Mouse (Mus musculus) ovary, adult 18-20 months (tissue): ENCODE measurements at regions not wholly inside any gene's neighbourhood (a gene's known extent, or its start where the extent isn't known, plus 50 kb on each side); places are given as distances from the start of the nearest gene placed in this dataset.

ENCODE experiments used
- DNase-seq: peaks from one replicate; pipeline ENCODE4 v3.0.0; 2022; ENCODE audit warnings: low spot score, mixed read lengths

DNA sequence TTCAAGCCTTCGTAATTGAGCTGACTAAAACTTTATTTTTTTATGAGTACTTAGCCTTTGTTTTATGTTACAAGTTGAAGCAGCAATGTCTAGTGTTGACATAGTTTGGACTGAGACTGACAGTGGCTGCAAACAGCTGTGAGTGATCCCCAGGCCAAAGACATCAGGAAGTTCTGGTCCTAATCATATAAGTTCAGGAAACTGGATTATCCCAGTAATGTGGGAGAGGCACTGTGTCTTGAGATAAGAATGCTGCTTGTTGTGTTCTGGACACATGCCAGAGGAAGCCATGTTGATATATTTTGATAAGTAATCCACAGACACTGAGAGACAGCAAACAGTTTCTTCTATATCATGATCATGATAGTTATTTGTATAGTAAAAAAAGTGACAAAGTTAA, 153.4 kb downstream of the Lrriq3 start:
- DNase-seq: no peak

DNA sequence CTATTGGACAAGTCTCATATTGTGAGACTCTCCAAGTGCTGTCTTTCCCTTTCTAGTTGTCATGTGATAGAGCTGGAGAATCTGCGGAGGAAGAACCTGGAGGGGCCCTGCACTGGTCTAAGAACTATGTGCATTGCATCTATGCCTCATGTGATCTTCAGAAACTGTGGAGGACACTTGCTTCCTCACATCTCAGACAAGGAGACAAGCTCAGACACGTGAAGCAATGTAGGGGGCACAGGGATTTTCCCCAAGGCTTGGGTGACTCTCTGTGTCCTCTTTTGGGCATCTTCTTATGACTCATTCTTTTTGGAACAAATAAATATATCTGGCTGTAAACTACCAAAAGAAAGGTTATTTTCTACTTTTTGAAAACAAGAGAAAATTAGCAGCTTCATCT, 153.9 kb downstream of the Lrriq3 start:
- no peak for DNase-seq

DNA sequence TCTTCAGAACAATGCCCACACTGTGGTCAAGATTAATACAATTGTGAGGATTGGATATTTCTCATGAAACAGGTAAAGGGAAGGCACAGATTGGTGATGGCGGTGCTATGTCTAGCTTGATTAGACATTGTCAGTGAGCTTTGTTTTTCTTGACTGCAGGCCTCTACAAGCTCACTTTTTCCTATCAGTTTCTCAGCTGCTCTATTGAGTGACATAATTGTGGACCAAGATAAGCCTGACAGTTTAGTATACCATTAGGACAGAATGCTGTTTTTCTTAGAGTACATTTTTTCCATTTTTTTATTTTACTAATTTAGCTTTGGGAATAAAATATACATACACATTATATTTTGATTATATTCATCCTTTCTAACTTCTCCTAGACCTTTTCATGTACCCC, 154.7 kb downstream of the Lrriq3 start:
- DNase-seq: no peak

DNA sequence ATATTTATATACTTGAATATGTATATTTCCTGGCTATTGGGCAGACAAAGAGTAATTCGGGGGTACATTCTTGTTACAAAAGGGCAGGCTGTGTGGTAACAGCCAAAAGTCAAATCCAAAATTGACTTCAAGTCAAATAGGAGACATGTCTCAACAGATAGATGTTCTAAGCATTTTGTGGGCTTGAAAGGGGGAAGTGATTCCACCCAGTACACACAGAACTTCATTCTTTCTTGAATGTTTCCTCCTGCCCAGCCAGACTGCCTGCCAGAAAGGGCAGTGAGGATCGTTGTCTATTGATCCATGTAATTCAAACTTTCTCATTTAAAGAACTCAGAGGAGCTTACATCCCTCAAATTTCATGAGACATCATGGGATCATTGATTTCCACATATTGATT, 157.7 kb downstream of the Lrriq3 start:
- no peak for DNase-seq

DNA sequence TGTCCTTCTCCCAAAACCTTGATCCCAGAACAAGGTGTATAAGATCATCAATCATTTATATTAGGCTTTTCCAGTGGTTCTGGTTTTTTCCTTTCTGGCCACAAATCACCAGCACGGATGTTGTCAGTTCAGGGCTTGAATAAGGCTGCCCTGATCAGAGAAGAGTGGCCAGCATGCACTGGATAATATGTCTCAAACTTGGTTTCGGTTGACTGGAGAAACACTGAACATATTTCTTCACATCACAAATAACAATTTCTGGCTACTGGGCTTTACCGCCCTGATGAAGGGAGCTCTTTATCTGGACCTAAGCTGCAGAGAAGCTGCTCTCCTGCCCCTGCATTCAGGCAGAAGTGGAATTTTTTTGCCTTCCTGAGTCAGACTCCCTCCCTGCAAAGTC, 205.0 kb downstream of the Lrriq3 start:
- peak; percentile 1 for DNase-seq

DNA sequence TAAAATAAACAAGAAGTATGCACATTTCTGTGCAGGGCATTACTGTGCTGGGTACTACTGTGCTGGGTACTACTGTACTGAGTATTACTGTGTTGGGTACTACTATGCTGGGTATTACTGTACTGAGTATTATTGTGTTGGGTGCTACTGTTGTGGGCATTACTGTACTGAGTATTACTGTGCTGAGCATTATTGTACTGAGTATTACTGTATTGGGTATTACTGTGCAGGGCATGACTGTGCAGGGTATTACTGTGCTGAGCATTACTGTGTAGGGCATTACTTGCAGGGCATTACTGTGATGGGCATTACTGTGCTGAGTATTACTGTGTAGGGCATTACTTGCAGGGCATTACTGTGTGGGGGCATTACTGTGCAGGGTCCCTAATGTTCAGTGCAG, 205.5 kb downstream of the Lrriq3 start:
- no peak for DNase-seq

DNA sequence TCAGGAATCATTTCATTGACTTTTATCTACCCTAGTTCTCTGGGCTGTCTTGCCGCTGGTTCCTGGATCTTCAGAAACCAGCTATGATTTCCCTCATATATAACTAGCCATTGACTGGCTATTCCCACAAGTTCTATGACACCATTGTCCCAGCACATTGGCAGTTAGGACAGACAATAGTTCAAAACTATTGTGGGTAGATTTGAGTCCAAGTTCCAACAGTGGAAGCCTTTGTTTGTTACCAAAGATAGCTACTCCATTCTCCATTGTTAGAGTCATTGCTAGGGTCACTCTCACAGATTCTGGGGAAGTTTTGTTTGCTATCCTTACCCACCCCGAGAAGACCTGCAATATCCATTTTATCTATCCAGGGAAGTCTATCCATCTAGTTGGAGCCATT, 229.1 kb downstream of the Lrriq3 start:
- DNase-seq: no peak

DNA sequence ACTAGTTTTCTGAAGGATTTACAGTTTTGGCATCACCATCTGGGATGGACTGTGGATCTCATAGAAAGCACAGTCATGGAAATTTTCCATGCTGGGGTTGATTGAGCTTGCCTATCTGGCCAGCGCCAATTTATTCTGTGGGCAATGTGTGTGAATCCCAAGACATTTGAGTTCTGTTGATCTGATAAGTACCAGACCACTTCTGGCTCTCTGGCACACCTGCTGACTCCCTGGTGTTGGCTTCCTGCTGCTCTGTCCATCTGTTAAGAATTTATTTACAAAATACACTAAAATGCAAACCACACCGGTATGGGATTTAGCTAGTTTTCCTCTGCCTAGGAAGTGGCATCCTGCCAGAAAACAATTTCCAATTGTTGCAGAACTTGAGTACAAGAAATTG, 236.5 kb downstream of the Lrriq3 start:
- no peak for DNase-seq

DNA sequence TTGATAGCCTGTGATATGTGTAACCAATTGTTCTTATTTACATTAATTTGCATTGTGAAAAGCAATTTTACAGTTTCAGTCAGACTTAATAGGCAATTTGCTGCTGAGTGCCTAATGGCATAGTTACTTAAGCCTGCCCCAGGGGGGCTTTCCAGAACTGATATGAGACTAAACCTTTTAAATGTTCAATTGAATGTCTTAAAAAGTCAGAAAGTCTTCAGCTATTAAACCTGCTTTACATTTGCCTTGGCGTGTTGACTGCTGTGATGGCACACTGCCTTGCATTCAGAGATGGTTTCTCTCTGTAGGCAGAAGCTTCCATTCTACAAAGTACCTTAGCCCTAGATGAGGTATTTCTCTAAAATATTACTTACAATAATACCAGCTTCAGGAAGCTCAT, 256.0 kb downstream of the Lrriq3 start:
- DNase-seq: no peak

DNA sequence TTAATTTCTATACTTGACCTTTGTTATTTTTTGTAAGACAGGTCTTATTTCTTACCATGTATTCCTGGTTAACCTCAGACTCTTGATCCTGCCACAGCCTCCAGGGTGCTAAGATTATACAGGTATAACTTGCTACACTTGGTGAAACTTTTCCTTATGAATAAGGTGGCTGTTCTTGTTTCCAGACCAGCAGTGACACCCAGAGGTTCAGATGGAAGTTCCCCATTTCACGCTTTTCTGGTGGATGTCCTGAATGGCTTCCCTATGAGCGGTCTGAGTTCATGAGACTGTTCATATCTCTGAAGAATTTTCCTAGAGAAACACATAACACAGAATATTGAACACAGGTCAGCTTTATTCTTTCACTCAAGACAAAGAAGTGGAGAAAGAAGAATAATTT, 258.4 kb downstream of the Lrriq3 start:
- no peak for DNase-seq

DNA sequence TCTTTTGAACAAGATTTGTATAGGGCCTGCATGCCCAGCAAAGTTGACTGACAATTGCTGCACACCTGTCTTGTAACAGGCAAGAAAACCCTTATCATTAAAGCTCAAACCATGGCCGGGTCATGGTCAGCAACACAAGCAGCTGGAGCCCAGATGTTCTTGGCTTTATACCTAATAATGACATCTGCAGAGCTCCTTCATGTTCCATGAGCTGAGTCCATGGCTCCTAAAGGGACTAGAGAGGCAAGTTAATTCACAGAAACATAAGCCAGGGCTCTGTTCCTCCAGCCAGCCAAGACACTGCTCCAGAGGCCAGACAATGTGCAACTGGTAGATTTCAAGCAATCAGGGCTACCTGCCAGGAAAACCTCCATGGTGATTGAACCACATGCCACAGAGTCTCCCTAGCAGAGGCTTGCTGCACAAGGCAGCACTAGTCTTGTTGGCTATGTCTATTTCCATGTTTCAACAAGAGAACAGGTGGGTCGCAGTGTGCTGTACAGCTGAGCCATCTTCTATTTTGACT, 259.1 kb downstream of the Lrriq3 start:
- no peak for DNase-seq

DNA sequence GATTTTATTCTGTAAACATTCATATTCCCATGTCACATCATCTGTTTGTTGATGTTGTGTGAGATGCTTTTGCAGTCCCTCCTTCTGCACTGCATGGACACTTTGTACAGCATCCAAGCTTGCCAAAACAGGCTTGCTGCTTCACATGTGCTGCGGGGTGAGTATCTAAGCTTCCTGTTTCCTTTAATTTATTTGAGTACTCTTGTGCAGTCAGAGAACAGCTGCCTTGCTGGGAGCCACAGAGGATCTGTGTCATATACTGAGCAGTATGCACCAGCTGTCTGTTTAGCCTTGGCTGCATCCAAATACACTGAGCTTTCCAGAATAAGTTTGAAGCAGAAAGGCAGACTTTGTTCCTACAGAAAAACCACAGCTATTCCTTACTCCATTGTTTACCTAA, 267.2 kb downstream of the Lrriq3 start:
- DNase-seq: no peak

DNA sequence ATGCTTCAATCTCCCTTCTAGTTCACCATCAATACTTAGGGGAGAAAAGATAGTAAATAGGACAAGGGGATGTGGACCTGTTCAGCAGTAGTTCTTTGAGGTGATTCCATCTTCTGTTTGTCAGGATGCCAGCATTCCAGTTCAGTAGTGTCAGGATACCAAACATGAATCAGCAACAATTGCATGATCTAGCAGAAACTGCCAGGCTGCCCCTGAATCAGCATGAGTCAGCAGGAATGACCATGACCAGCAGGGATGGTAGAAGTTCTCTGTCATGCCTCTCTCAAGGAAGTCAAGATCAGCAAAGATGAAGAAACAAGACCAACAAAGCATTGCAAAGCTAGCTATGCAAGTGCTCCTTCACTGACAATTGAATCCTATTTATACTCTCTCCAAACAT, 277.5 kb downstream of the Lrriq3 start:
- no peak for DNase-seq

DNA sequence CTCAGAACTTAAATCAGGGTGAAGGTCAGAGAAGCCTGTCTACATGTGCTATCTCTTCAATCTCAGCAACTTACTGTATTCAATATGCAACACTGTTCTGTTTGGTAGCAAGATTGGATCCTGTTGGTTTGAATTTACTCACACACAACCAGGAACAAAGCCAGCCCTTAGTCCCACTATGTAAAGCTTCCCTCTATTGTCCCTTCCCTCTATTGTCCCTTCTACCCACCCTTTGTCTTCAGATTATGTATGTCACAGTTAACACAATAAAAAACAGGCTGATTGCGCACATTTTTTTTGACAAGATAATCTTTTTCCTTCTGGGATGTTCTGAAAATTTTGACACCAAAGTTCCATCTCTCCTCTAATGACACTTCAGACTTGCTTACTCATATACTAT, 280.4 kb downstream of the Lrriq3 start:
- DNase-seq: no peak

DNA sequence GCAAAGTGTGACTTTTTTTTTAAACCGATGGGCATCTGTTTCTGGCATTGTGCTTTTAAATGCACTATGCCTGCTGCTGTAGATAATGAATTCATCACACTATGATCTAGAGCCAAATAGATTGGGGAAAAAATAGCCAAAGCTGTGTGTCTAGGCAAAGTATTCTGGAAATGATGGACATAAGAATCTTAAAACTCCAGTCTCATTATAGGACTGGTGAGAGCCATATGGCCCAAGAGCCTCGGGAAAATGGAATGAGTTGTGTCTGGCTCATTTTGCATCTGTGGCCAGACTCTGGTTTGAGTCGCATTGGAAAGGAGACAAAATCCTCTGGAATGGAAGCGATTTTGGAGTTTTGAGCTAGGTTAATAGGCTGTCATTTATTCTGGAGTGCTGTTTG, 288.7 kb downstream of the Lrriq3 start:
- DNase-seq: no peak

DNA sequence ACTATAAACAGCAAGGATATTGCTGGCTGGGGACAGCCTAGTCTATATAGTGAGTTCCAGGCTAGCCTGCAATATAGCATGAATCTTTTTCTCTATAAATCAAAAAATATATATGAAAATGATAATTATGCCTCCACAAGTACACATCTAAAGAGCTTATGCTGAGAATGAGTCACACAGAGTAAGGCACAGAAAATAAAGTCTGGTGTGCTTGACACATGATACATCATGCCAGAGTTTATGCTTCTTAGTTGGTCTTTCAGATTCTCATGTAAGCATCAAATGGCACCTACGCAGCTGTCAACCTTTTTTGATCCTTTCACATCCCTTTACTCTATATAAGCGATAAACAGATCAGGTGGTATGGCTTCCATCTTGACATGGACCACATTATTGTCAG, 289.6 kb downstream of the Lrriq3 start:
- DNase-seq: no peak

DNA sequence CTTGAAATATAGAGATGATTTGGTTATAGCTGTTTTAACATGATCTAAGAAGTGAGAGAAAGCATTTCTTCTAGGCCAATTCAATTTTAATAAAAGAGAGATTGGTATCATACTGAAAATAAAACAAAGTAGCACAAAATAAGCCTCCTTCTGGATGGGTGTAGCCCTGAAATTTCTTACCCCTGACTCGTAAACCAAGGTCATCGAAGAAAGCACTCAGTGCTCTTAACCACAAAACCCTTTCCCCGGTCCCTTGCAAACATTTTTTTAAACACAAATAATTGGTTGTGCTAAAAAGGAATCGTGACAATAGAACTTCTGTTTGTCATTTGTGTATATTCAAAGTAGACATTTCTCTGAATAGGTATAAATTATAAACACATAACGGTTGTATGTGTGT, 297.4 kb downstream of the Lrriq3 start:
- no peak for DNase-seq

DNA sequence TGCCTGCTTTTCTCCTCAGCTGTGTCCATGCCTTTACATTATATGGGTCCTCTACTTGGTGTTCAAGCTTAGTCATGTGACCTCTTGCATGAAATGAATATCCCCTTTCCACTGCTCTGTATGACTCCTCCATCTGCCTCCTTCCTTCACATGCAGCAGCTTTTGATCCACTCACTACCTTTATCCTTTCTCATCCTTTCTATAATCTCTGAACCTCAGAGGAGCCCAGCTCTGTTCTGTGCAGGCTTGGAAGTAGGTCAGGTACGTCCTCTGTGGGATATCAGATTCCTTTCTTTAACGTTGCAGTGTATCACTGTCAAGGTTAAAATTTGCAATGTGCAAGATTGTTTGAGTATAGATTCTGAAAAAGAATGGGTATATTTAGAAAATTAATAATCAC, 302.9 kb downstream of the Lrriq3 start:
- no peak for DNase-seq

DNA sequence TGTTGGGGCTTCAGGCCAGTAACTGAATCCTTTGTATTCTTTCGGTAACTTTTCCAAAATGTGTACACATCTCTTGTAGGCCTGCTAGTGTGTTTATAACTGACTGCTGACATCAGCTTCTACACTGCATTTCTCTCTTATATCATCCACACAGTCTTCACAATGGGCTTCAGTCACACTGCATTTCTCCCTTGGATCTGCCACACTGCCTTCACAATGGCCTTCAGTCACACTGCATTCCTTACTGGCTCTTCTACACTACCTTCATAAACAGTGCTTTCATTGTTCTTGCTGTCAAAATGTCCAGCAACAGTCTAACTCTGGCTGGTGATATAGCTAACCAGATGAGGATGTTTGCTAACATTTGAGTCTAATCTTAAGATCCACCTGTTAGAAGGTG, 308.5 kb downstream of the Lrriq3 start:
- DNase-seq: no peak

DNA sequence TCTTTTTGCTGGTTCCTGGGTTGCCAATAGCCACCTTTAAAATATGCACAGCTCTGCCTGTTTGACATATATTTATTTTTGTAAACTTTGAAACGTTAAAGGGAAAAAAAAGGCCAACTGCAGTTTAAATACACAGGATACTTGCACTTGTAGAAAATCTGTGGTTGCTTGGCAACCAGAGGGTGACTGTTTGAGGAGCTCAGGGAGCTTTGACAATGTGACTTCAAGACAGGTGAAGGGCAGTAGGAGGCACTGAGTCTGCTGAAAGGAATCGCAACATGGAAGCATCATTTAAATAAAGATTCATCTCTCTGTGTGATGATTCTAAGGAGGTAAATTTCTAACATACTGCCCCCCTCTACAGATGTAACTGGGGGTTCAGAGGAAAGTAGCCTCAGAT, 315.7 kb downstream of the Lrriq3 start:
- DNase-seq: no peak

DNA sequence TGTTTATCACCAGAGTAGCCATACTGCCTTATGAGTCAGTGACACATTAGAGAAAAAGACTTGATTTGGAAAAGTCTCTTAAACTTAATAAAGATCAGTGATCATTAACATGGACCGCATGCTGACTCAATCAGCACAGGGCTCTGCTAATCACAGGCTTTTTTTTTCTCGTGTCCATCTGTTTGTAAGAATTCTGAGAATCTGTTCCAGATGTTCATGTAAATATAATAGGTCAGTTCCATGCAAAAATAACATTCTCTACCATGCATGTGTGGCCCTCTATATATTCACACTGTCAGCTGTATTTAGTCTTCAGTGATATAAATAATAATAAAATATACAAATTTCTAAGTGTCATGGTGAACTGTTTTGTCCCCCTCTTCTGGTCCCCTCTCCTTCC, 316.1 kb downstream of the Lrriq3 start:
- no peak for DNase-seq

DNA sequence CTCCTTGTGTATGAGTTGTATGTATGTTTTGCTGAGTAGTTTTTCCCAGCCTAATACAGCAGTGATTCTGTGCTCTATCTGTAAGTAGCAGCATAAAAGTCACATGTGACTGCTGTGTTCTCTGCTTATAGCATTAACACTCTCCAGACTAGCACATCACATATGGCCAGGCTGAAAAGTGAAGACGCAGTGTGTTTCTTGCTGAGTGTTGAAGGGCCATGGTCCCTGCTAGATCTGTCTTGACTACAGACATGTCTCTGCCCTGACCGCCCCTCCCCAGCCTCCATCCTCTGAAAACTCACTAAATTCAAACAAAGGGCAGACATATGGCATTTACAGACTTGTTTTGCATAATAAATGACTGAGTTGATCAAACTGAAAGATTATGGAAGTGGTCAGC, 316.6 kb downstream of the Lrriq3 start:
- DNase-seq: no peak

DNA sequence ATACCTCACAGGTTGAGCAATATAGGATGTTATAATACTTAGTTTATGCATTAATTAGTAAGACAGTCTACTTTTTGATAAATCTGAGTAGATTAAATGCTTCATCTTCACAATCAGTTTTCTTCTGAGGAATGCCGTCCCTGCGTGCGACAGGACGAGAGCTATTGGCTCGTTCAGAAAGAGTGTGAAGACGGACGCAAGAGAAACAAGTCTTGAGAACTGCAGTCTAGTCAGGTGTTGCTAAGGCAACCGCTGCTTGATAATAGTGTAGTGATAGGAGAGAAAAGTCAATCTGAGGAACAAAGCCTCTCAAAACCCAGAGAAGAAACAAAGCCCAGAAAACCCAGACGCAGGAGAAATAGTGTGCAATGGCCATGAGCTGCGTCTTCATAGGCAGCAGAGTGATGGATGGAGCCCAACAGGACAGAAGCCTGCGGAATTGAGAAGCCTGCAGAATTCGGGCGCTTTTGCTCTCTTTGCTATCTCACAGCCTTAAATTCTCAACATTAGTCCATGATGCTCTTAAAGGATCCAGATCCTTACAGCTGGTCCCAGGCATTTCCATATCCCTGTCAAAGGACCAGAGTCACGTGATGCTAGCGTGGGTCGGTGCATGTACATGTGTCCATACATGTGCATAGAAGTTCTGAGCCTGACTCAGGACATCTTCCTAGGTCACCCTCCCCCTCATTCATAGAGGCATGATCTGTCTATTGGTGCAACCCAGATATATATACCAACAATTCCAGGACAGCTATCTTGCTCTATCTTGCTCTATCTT, 366.7 kb downstream of the Lrriq3 start:
- no peak for DNase-seq

DNA sequence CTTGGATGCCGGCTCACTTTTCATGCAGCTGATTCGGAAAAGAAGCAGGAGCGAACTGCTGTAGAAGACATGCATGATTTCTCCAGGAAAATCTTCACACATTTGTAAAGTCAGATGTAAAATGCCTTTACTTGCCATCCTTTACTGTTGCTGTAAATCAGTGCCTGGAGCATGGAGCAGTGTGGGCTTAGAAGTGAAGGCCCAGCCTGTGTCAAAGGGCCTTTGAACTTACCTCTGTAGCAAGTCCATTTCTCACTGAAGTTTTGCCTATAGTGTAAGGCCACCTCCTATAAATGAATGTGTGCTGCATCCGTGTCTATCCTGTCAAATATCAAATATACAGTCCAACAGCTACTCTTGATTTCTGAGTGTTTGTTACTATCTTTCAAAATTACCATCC, 368.9 kb downstream of the Lrriq3 start:
- no peak for DNase-seq
